Mouse (Mus musculus) frontal cortex, adult (tissue): ENCODE measurements around the gene Wnt1.

Source experiments
- ATAC-seq: cut with Nextera tagmentation; 2 replicates; pipeline ENCODE4 v1.9.2; 2017; ENCODE audit warnings: mild to moderate bottlenecking, moderate library complexity, mixed read lengths; ENCODE audit not compliant: low TSS enrichment

The Wnt1 gene

GRCm38 (mm10) chr15:98837006-98837742 is 47.5 kb downstream of the Wnt1 start:
- ATAC-seq = no peak

GRCm38 (mm10) chr15:98837743-98838103 is 48.1 kb downstream of the Wnt1 start:
- ATAC-seq = no peak

GRCm38 (mm10) chr15:98839161-98839560 is 49.5 kb downstream of the Wnt1 start:
- no peak for ATAC-seq

- ATAC-seq = no peak
Measured at GRCm38 (mm10) chr15:98839671-98840585, 50.3 kb downstream of the Wnt1 start.
